Mouse (Mus musculus) C2C12 (cell line): ENCODE measurements around the gene Cers2.

Experiments used
- CEBPB ChIP-seq: IDR thresholded peaks from one replicate; pipeline ENCODE4 v1.6.1; 2011; ENCODE audit warnings: low read depth, mild to moderate bottlenecking, control low read depth, moderate library complexity
- CTCF ChIP-seq: IDR thresholded peaks from one replicate; pipeline ENCODE4 v1.5.1; 2011; ENCODE audit not compliant: control insufficient read depth, insufficient read depth, insufficient read length
- FOSL1 ChIP-seq: IDR thresholded peaks from one replicate; pipeline ENCODE4 v1.8.0; 2011; ENCODE audit warnings: mild to moderate bottlenecking, low read length; ENCODE audit not compliant: poor library complexity, insufficient read depth, severe bottlenecking
- MAX ChIP-seq: IDR thresholded peaks from one replicate; pipeline ENCODE4 v1.6.1; 2011; ENCODE audit warnings: mild to moderate bottlenecking, control low read depth
- MYOD1 ChIP-seq: IDR thresholded peaks from one replicate; pipeline ENCODE4 v1.6.1; 2011; ENCODE audit warnings: low read depth; ENCODE audit not compliant: control insufficient read depth, insufficient read length
- MYOG ChIP-seq: IDR thresholded peaks from one replicate; pipeline ENCODE4 v1.6.1; 2011; ENCODE audit not compliant: control insufficient read depth, insufficient read length; ENCODE audit errors: extremely low read depth
- USF1 ChIP-seq: IDR thresholded peaks from one replicate; pipeline ENCODE4 v1.6.1; 2011; ENCODE audit warnings: low read depth, mild to moderate bottlenecking, control low read depth, moderate library complexity

GRCm38 (mm10) chr3:95317414-95318080, 3.0 kb downstream of the Cers2 start:
- TF ChIP-seq MYOD1 (no peak), CTCF (peak; percentile 70), FOSL1 (no peak), CEBPB (no peak), USF1 (no peak), MAX (no peak), MYOG (no peak)
